Mouse (Mus musculus) brain, embryonic 14.5 days (tissue): ENCODE measurements around the gene Prss36. TPM values are rescaled to one million over a fixed set of nuclear protein-coding genes. Genes with fewer than 3 reads are reported as not detected.

ENCODE experiments used
- DNase-seq: peaks from one replicate; pipeline ENCODE4 v3.0.0-alpha.2; 2011; ENCODE audit warnings: low read depth
- CTCF ChIP-seq: fragments of 200-500 bp; IDR thresholded peaks from 2 replicates; pipeline ENCODE4 v1.5.1; 2012; ENCODE audit warnings: inconsistent platforms, mild to moderate bottlenecking, moderate library complexity, borderline replicate concordance; ENCODE audit not compliant: insufficient read depth, insufficient read length; ENCODE audit errors: extremely low read depth
- POLR2A ChIP-seq: fragments of 200-500 bp; IDR thresholded peaks from 2 replicates; pipeline ENCODE4 v1.6.1; 2012; ENCODE audit warnings: mild to moderate bottlenecking, inconsistent platforms, borderline replicate concordance; ENCODE audit not compliant: poor library complexity, insufficient read depth, insufficient read length, severe bottlenecking; ENCODE audit errors: extremely low read depth
- polyA plus RNA-seq: library from polyadenylated mRNA; depleted of rRNA; stranded (reverse); fragments of >200 nt; gene quantifications from 2 replicates; pipeline ENCODE4 v1.2.3, GENCODE M21; 2012; rRNA removed

Prss36 gene
- polyA plus RNA-seq, 1 experiment: 11.2 TPM

GRCm38 (mm10) chr7:127894480-127894879 lies 52.0 kb downstream of the Prss36 start:
- no peak for DNase-seq
- TF ChIP-seq CTCF (no peak), POLR2A (no peak)

- DNase-seq: no peak
- TF ChIP-seq CTCF (no peak), POLR2A (no peak)
Observed at GRCm38 (mm10) chr7:127890798-127891197, 55.7 kb downstream of the Prss36 start, which contains the start of gene Prss53. TSS of gene Prss53 (minus strand) at chr7:127890970.

GRCm38 (mm10) chr7:127888821-127889220 lies 57.7 kb downstream of the Prss36 start:
- DNase-seq: no peak
- TF ChIP-seq POLR2A (no peak), CTCF (no peak)

- TF ChIP-seq POLR2A (no peak), CTCF (no peak)
- DNase-seq: no peak
Observed at GRCm38 (mm10) chr7:127887781-127888180, 58.7 kb downstream of the Prss36 start.

- TF ChIP-seq CTCF (no peak), POLR2A (no peak)
- DNase-seq: no peak
Observed at GRCm38 (mm10) chr7:127887191-127887590, 59.3 kb downstream of the Prss36 start.

- TF ChIP-seq POLR2A: no peak
- TF ChIP-seq CTCF: no peak
- DNase-seq: no peak
Observed at GRCm38 (mm10) chr7:127886551-127886950, 60.0 kb downstream of the Prss36 start.

- TF ChIP-seq CTCF (no peak), POLR2A (no peak)
- DNase-seq: no peak
Observed at GRCm38 (mm10) chr7:127885951-127886350, 60.6 kb downstream of the Prss36 start.

Other genes with a start within 250 kb of the Prss36 start
- gene Bcl7c, start 237.8 kb downstream of the Prss36 start, polyA plus RNA-seq: 51.0 and 78.6 TPM in 2 replicates
- 8.0 and 12.2 TPM in 2 replicates for gene Ctf1, start 234.0 kb downstream of the Prss36 start, polyA plus RNA-seq
- not detected in 2 replicates for gene Ctf2, start 214.6 kb downstream of the Prss36 start, polyA plus RNA-seq
- gene Fbxl19, start 202.2 kb downstream of the Prss36 start, polyA plus RNA-seq: 138 and 171 TPM in 2 replicates
- gene Orai3, start 176.9 kb downstream of the Prss36 start, polyA plus RNA-seq: 9.3 and 11.2 TPM in 2 replicates
- 8.9 and 23.2 TPM in 2 replicates for gene Setd1a, start 170.1 kb downstream of the Prss36 start, polyA plus RNA-seq
- gene Gm49388, start 161.1 kb downstream of the Prss36 start, polyA plus RNA-seq: not detected in 2 replicates
- gene Hsd3b7, start 146.1 kb downstream of the Prss36 start, polyA plus RNA-seq: 13.8 and 14.2 TPM in 2 replicates
- gene Stx4a, start 122.4 kb downstream of the Prss36 start, polyA plus RNA-seq: 35.3 and 36.0 TPM in 2 replicates
- gene Stx1b, start 122.2 kb downstream of the Prss36 start, polyA plus RNA-seq: 79.9 and 128 TPM in 2 replicates
- gene Zfp646, start 70.5 kb downstream of the Prss36 start, polyA plus RNA-seq: 22.3 and 28.1 TPM in 2 replicates
- 21.7 and 31.7 TPM in 2 replicates for gene Zfp668, start 69.9 kb downstream of the Prss36 start, polyA plus RNA-seq
- gene Prss53, start 55.8 kb downstream of the Prss36 start, polyA plus RNA-seq: 2.2 and 3.5 TPM in 2 replicates
- gene Gm21974, start 51.3 kb downstream of the Prss36 start, polyA plus RNA-seq: not detected in 2 replicates
- 68.2 and 78.7 TPM in 2 replicates for gene Vkorc1, start 51.1 kb downstream of the Prss36 start, polyA plus RNA-seq
- 59.5 and 79.8 TPM in 2 replicates for gene Bckdk, start 42.6 kb downstream of the Prss36 start, polyA plus RNA-seq
- 44.8 and 47.7 TPM in 2 replicates for gene Kat8, start 34.2 kb downstream of the Prss36 start, polyA plus RNA-seq
- gene Prss8, start 16.6 kb downstream of the Prss36 start, polyA plus RNA-seq: 0.51 and 0.97 TPM in 2 replicates
- 596 and 633 TPM in 2 replicates for gene Fus, start 20.7 kb upstream of the Prss36 start, polyA plus RNA-seq
- 6.9 and 10.1 TPM in 2 replicates for gene Pycard, start 47.1 kb upstream of the Prss36 start, polyA plus RNA-seq
- 0.92 and 1.0 TPM in 2 replicates for gene Trim72, start 57.2 kb upstream of the Prss36 start, polyA plus RNA-seq
- 1.2 and 1.3 TPM in 2 replicates for gene Itgam, start 115.9 kb upstream of the Prss36 start, polyA plus RNA-seq
- gene Gm49368, start 116.0 kb upstream of the Prss36 start, polyA plus RNA-seq: 0.03 TPM in 1 of 2 replicates, not detected in the other
- 0.08 and 0.22 TPM in 2 replicates for gene Itgax, start 182.8 kb upstream of the Prss36 start, polyA plus RNA-seq
- 0.09 TPM in 1 of 2 replicates, not detected in the other for gene Itgad, start 207.7 kb upstream of the Prss36 start, polyA plus RNA-seq